Mouse (Mus musculus) forebrain, embryonic 11.5 days (tissue): ENCODE results near the gene Cpeb2. TPM values are rescaled to one million over a fixed set of nuclear protein-coding genes. Genes with fewer than 3 reads are reported as not detected.
A peak's percentile ranks its signal among the peaks of the same experiment; 100 is the strongest.

Source experiments
- ATAC-seq: fragments of 200-750 bp; cut with Nextera tagmentation; replicated peaks from 2 replicates; pipeline ENCODE4 v1.8.0; 2017; ENCODE audit warnings: moderate TSS enrichment; ENCODE audit not compliant: low FRiP score
- DNase-seq: peaks from one replicate; pipeline ENCODE4 v3.0.0-alpha.2; 2017; ENCODE audit warnings: low spot score
- H3K27ac ChIP-seq: fragments of 300-500 bp; sonication (generic); 2 replicates; pipeline ENCODE4 v1.5.1; 2014; ENCODE audit warnings: low read depth, low read length
- H3K27me3 ChIP-seq: fragments of 300-500 bp; sonication (generic); 2 replicates; pipeline ENCODE4 v1.6.1; 2014; ENCODE audit warnings: mild to moderate bottlenecking, low read length, mixed read lengths; ENCODE audit not compliant: control insufficient read depth, insufficient read depth
- H3K36me3 ChIP-seq: fragments of 300-500 bp; sonication (generic); 2 replicates; pipeline ENCODE4 v1.6.1; 2014; ENCODE audit warnings: mild to moderate bottlenecking, low read length, moderate library complexity, mixed read lengths; ENCODE audit not compliant: control insufficient read depth, insufficient read depth
- H3K4me1 ChIP-seq: fragments of 300-500 bp; sonication (generic); replicated peaks from 2 replicates; pipeline ENCODE4 v1.6.1; 2014; ENCODE audit warnings: low read length, mixed read lengths; ENCODE audit not compliant: control insufficient read depth, insufficient read depth
- H3K4me2 ChIP-seq: fragments of 300-500 bp; sonication (generic); 2 replicates; pipeline ENCODE4 v1.6.1; 2014; ENCODE audit warnings: low read depth, mild to moderate bottlenecking, low read length, moderate library complexity, mixed read lengths; ENCODE audit not compliant: severe bottlenecking
- H3K4me3 ChIP-seq: fragments of 300-500 bp; sonication (generic); 2 replicates; pipeline ENCODE4 v1.5.1; 2014; ENCODE audit warnings: low read depth, low read length
- H3K9ac ChIP-seq: fragments of 300-500 bp; sonication (generic); 2 replicates; pipeline ENCODE4 v1.6.1; 2014; ENCODE audit warnings: low read length
- H3K9me3 ChIP-seq: fragments of 300-500 bp; sonication (generic); 2 replicates; pipeline ENCODE4 v1.6.1; 2016; ENCODE audit warnings: low read length, mixed read lengths; ENCODE audit not compliant: control insufficient read depth
- WGBS: fragments of 180-500 bp; shearing (Covaris S2); extraction: QIAGEN DNeasy Blood & Tissue Kit; methylation state at CpG from one replicate; pipeline ENCODE4 v1.1.7; 2014; 5-methylcytosine and 5-hydroxymethylcytosine counted together
- polyA plus RNA-seq: library from polyadenylated mRNA; unstranded; fragments of >200 nt; fragmentation: Nextera tagmentation; extraction: Ambion mirVana; gene quantifications from 2 replicates; pipeline ENCODE4 v1.2.1, GENCODE M21; 2014

Cpeb2 gene
- polyA plus RNA-seq, 1 experiment from 2014 or later = 3.4 TPM

- Histone ChIP-seq H3K36me3 (no peaks in the 10 kb centered on the region), H3K4me1 (no peaks in the 10 kb centered on the region), H3K4me3 (peak overlapping the region; percentile 82), H3K27ac (peak overlapping the region; percentile 87), H3K9me3 (no peaks in the 10 kb centered on the region), H3K27me3 (peaks cover 3% of the 10 kb centered on the region; the same call in 1 of the 2 replicates), H3K9ac (peak overlapping the region; percentile 82), H3K4me2 (peak overlapping the region; percentile 96)
- DNase-seq (peak; percentile 81), ATAC-seq (peak; percentile 22)
- 0% methylated on average over 99 of the region's 113 CpGs for WGBS
These were observed 1.6 kb downstream of the Cpeb2 start for GRCm38 (mm10) chr5:43234321-43235185.

DNA sequence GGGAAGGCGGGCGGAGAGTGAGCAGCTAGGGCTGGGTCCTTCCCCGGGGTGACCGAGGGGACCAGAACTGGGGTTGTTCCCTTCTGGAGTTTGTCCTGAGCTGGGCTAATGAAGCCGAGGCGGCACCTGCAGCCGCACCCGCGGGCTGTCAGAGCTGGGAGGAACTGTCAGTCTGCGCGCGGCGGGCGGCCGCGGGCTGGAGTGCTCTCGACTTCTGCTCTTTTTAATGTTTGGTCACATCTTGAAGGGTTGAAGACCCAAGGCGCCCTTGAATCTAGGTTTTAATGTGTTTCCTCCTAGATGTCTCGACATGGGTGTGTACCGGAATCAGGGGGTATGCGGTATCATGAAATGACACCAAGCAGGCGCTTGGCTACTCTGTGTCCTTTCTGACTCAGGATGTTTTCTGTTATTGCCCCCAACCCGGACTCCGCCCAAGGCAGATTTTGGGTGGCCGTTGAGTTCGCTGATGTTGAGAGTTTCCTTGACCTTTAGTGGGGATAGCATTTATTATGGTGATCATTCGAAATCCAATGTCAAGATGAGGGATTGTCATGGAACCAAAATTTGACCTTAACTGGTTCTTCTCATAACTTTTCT, 2.3 kb downstream of the Cpeb2 start:
- ATAC-seq = no peak
- Histone ChIP-seq H3K27me3 (peaks cover 3% of the 10 kb centered on the region; the same call in 1 of the 2 replicates), H3K27ac (peak overlapping the region; percentile 87; the same call in 1 of the 2 replicates), H3K9ac (peak overlapping the region; percentile 82), H3K9me3 (no peaks in the 10 kb centered on the region), H3K4me2 (peak overlapping the region; percentile 96), H3K4me1 (no peaks in the 10 kb centered on the region), H3K36me3 (no peaks in the 10 kb centered on the region), H3K4me3 (peak overlapping the region; percentile 82)
- WGBS = 4% methylated on average over 27 of the region's 27 CpGs
- DNase-seq = no peak

GRCm38 (mm10) chr5:43235997-43236396, 3.0 kb downstream of the Cpeb2 start:
- DNase-seq (no peak), ATAC-seq (no peak)

DNA sequence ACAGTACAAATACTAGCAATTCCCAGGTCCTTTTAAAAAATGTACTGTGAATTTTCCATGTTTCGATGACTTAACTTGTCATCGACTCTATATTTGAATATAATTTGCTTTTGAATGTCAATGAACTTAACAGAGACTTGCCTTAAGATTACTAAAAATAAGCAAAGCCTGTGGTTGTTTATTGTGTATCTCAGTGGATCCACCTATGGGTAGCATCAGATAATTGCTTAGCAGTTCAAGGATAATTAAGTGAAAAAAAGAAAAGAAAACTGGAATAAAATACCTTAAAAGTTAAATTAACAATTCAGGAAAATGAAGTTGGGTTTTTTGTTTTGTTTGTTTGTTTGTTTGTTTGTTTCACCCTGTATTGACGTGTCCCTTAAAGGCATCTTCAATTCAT, 3.5 kb downstream of the Cpeb2 start:
- Histone ChIP-seq H3K4me2 (no peak overlapping the region), H3K4me3 (no peak overlapping the region), H3K9me3 (no peaks in the 10 kb centered on the region), H3K27ac (no peak overlapping the region), H3K27me3 (peaks cover 3% of the 10 kb centered on the region; the same call in 1 of the 2 replicates), H3K4me1 (no peaks in the 10 kb centered on the region), H3K9ac (no peak overlapping the region), H3K36me3 (no peaks in the 10 kb centered on the region)
- ATAC-seq = no peak
- 77% methylated on average over 3 of the region's 3 CpGs for WGBS
- no peak for DNase-seq

More at GRCm38 (mm10) chr5:43235997-43236396, 3.0 kb downstream of the Cpeb2 start:
- no peak overlapping the region for H3K9ac ChIP-seq
- peak overlapping the region; percentile 82 for H3K4me3 ChIP-seq
- peaks cover 3% of the 10 kb centered on the region; the same call in 1 of the 2 replicates for H3K27me3 ChIP-seq
- no peaks in the 10 kb centered on the region for H3K9me3 ChIP-seq
- H3K36me3 ChIP-seq = no peaks in the 10 kb centered on the region
- WGBS = 37% methylated on average over 5 of the region's 5 CpGs
- no peak overlapping the region for H3K27ac ChIP-seq
- peak overlapping the region; percentile 96; the same call in 1 of the 2 replicates for H3K4me2 ChIP-seq
- no peaks in the 10 kb centered on the region for H3K4me1 ChIP-seq

- 65% methylated on average over 12 of the region's 12 CpGs for WGBS
- no peaks in the 10 kb centered on the region for H3K9me3 ChIP-seq
- H3K27me3 ChIP-seq = peaks cover 3% of the 10 kb centered on the region; the same call in 1 of the 2 replicates
- no peak for DNase-seq
- ATAC-seq = no peak
- no peak overlapping the region for H3K27ac ChIP-seq
- no peaks in the 10 kb centered on the region for H3K4me1 ChIP-seq
- no peak overlapping the region for H3K4me2 ChIP-seq
- H3K4me3 ChIP-seq = no peak overlapping the region
- no peaks in the 10 kb centered on the region for H3K36me3 ChIP-seq
- no peak overlapping the region for H3K9ac ChIP-seq
These were observed 4.3 kb downstream of the Cpeb2 start for GRCm38 (mm10) chr5:43237238-43237637.

DNA sequence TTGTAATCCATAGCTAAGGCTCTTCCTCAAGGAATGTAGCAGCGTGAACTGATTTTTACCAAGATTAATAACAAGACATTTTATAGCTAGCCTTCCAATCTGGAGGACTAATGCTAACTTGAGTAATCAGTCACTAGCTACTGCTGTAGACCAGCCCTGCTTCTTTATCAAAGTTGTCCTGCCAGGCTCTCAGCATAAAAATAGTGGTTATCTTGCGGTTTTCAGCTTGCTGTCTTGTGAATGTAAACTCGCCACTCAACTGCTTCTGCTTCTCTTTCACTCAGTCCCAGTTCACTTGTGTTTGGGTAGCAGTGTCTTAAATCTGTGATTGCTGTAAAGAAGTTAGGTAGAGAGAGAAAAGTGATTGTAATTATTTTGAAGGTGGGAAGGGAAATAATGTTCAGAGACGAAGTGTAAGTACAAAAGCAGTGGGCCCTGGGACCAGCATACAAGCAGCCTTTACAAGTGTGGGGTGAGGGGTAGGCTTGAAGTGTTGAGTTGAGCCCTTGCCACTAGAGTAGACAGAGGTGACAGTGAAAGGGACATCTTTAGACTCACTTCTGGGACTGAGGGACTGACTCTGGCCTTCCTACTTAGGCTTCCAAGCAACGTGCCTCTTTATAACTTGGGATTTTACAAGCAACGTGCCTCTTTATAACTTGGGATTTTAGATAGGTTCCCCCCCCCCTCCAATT, 6.3 kb downstream of the Cpeb2 start:
- no peak overlapping the region for H3K4me2 ChIP-seq
- DNase-seq = no peak
- H3K9me3 ChIP-seq = no peaks in the 10 kb centered on the region
- H3K27ac ChIP-seq = no peak overlapping the region
- 84% methylated on average over 6 of the region's 6 CpGs for WGBS
- H3K27me3 ChIP-seq = peaks cover 3% of the 10 kb centered on the region; the same call in 1 of the 2 replicates
- H3K36me3 ChIP-seq = no peaks in the 10 kb centered on the region
- H3K4me3 ChIP-seq = no peak overlapping the region
- H3K4me1 ChIP-seq = no peaks in the 10 kb centered on the region
- no peak overlapping the region for H3K9ac ChIP-seq
- no peak for ATAC-seq

DNA sequence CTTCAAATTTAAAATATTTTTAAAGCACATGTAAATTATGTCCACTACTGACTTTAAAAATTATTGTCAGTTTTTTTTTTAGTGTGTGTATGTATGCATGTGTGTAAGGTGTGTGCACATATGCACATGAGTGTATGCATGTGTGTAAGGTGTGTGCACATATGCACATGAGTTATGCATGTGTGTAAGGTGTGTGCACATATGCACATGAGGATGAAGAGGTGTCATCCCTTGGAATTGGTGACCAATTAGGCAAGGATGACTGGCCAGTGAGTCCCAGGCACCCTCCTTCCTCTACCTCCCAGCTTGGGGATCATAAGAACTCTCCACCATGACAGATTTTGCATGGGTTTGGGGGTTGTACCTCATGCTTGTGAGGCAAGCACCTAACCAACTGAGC, 7.8 kb downstream of the Cpeb2 start:
- no peak for ATAC-seq

GRCm38 (mm10) chr5:43246236-43246635, 13.3 kb downstream of the Cpeb2 start:
- H3K27me3 ChIP-seq = no peaks in the 10 kb centered on the region
- no peak overlapping the region for H3K27ac ChIP-seq
- ATAC-seq (no peak), DNase-seq (no peak)
- no peak overlapping the region for H3K4me3 ChIP-seq
- H3K4me1 ChIP-seq = no peaks in the 10 kb centered on the region
- H3K9ac ChIP-seq = no peak overlapping the region
- WGBS = 88% methylated on average over 8 of the region's 8 CpGs
- no peaks in the 10 kb centered on the region for H3K9me3 ChIP-seq
- H3K4me2 ChIP-seq = no peak overlapping the region
- no peaks in the 10 kb centered on the region for H3K36me3 ChIP-seq

More for the DNA sequence above, 7.8 kb downstream of the Cpeb2 start:
- Histone ChIP-seq H3K9me3 (no peaks in the 10 kb centered on the region), H3K4me2 (no peak overlapping the region), H3K4me1 (no peaks in the 10 kb centered on the region), H3K27me3 (peaks cover 3% of the 10 kb centered on the region; the same call in 1 of the 2 replicates), H3K36me3 (no peaks in the 10 kb centered on the region), H3K4me3 (no peak overlapping the region), H3K9ac (no peak overlapping the region), H3K27ac (no peak overlapping the region)
- no peak for DNase-seq
